19 mouse cellular contexts compared by ENCODE assay signal in genomic region chr1:194281941-194282340, GRCm38 (mm10).
DNase-seq lines count a peak whose midpoint lies in the region; TF ChIP-seq lines count a peak whose summit lies in the region.
"Had no signal": no experiment of that assay in that cellular context is flagged by ENCODE, and none has a peak within 500 bp of the region (broad histone marks: within the 10 kb centered on the region; RNA-seq: fewer than 3 reads in every experiment).

No protein-coding gene starts in this region.

- H3K27ac ChIP-seq in layer of hippocampus, adult 2 months, result peak overlapping the region; percentile 44; the same call in 1 of the 2 replicates
- H3K27ac ChIP-seq: embryonic facial prominence, embryonic 13.5 days; forebrain, embryonic 12.5 days; heart, embryonic 15.5 days; hindbrain, embryonic 10.5 days; hindbrain, embryonic 15.5 days had no signal

- no peak overlapping the region for H3K4me3 ChIP-seq in layer of hippocampus, adult 2 months
- H3K4me3 ChIP-seq: embryonic facial prominence, embryonic 13.5 days; forebrain, embryonic 12.5 days; heart, embryonic 15.5 days; hindbrain, embryonic 10.5 days; hindbrain, embryonic 15.5 days had no signal

- TF ChIP-seq CTCF in layer of hippocampus, adult 2 months (conservative IDR thresholded peaks at IDR 0.05), result no peak

- DNase-seq in adrenal gland, adult (ENCODE audit: inconsistent age in 2 of 2, low spot score in 1 of 2), result peak; percentile 20 to 67
- DNase-seq in adrenal gland, adult 18-20 months (ENCODE audit: low spot score in 2 of 2), result no peak
- peak; percentile 18 to 44 for DNase-seq in layer of hippocampus, adult 2 months (ENCODE audit: low spot score in 2 of 2)
- DNase-seq in layer of hippocampus, postnatal 10 days (ENCODE audit: low spot score in 2 of 2), result no peak
- peak; percentile 21 for DNase-seq in Muller cell, postnatal 12 days (ENCODE audit: inconsistent ontology term)
- peak; percentile 3 for DNase-seq in adrenal gland, postnatal 25 days
- DNase-seq in kidney, postnatal 36 days, result no peak
- DNase-seq: B cell, adult 2 months; cerebellum, adult 18-20 months; cerebellum, adult 9-11 months; cerebellum, postnatal 36 days; gastrocnemius, postnatal 10 days; heart, adult 18-20 months; heart, postnatal 14 days had no signal

Comparison
In these comparisons a context has a peak if more than half of its experiments do, and no peak if none do; other contexts are left out.
1. DNase-seq: peak in adrenal gland, adult (2 of 2), layer of hippocampus, adult 2 months (2 of 2), Muller cell, postnatal 12 days (single experiment) and adrenal gland, postnatal 25 days (single experiment); none in adrenal gland, adult 18-20 months (0 of 2), layer of hippocampus, postnatal 10 days (0 of 2) and kidney, postnatal 36 days (0 of 2).